Mouse (Mus musculus): Measurements from ENCODE around the gene Noa1.

DNA sequence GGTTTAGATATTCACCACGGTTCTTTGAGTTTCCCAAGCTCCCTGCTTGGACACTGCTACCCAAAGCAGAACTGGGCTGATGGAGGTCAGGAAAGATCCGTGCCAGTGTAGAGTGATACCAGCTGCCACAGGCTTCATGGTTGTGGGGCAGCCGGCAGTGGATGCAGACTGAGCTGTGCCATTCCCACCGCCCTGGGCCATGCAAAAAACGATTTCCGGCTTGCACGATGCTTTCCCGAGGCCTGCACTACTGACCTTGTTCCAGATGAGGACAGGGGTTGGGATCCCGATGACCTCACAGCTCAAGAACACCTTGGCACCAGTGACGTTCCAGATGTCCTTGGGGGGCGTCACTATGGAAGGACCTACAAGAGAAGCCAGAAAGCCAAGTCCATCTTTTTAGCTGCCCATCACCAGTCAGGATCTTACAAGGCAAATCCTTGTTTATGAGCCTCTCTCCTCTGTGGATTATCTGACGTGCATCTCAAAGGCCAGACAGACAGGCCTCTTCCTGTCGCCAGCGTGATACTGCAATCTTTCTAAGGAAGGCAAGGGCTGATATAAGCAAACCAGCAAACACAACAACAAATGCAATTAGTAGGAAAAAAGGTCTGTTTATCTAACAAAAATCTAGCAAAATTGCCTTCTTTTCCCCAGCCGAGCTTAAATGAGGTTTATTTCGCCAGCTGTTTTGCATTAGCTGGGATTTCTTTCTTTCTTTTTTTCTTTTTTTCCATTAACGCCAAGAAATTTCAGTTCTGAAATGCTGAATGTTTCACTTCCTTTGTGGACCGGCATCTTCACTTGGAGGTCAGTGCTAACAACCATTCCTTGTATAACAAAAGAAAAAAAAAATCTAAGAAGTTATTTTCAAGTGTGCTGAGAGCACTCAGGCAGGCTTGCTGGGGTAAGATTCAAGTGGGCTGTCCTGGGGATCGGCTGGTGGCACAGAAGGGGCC, 45.7 kb upstream of the Noa1 start:
- no peak for TF ChIP-seq POLR2A (IDR thresholded peaks at IDR 0.05; ENCODE audit: low read depth, low read length)
- no peak for TF ChIP-seq CTCF (IDR thresholded peaks at IDR 0.05; ENCODE audit: borderline replicate concordance, insufficient read depth, low read length)

All from embryonic fibroblast, embryonic 13.5 days (primary cell).